Mouse (Mus musculus) olfactory bulb, adult 2 months (tissue): ENCODE results near the gene Dis3.

Experiments used
- CTCF ChIP-seq: fragments of 200-500 bp; IDR thresholded peaks from 2 replicates; pipeline ENCODE4 v1.5.1; 2012; ENCODE audit warnings: low read depth, mild to moderate bottlenecking, low read length, moderate library complexity; ENCODE audit not compliant: insufficient read depth
- POLR2A ChIP-seq: fragments of 200-500 bp; IDR thresholded peaks from 2 replicates; pipeline ENCODE4 v1.6.1; 2012; ENCODE audit warnings: mild to moderate bottlenecking, low read depth, low read length, moderate library complexity; ENCODE audit not compliant: insufficient read depth

- no peak for TF ChIP-seq POLR2A
- no peak for TF ChIP-seq CTCF
Measured at GRCm38 (mm10) chr14:99129050-99129449, 29.5 kb upstream of the Dis3 start.
